Mouse (Mus musculus): ENCODE results near the gene Erp29. TPM values are rescaled to one million over a fixed set of nuclear protein-coding genes. Genes with fewer than 3 reads are reported as not detected.

Gene Erp29
- total RNA-seq, 1 experiment from 2014 or later: 110 TPM

GRCm38 (mm10) chr5:121387126-121387525 lies 65.2 kb downstream of the Erp29 start:
- peak; percentile 61 for DNase-seq

GRCm38 (mm10) chr5:121386120-121386909 lies 66.0 kb downstream of the Erp29 start:
- DNase-seq: no peak

GRCm38 (mm10) chr5:121385461-121386119 lies 66.7 kb downstream of the Erp29 start, which contains the start of gene Trafd1:
Gene Trafd1 (minus strand): TSS chr5:121385632.
- peak; percentile 98 for DNase-seq

GRCm38 (mm10) chr5:121384757-121385460 lies 67.4 kb downstream of the Erp29 start:
- DNase-seq: peak; percentile 70

GRCm38 (mm10) chr5:121383857-121384756 lies 68.2 kb downstream of the Erp29 start:
- no peak for DNase-seq

GRCm38 (mm10) chr5:121380692-121381091 lies 71.6 kb downstream of the Erp29 start:
- DNase-seq: no peak

- DNase-seq: no peak
Measured at GRCm38 (mm10) chr5:121378678-121379256, 73.5 kb downstream of the Erp29 start.

Other genes starting within 250 kb of the Erp29 start
- gene Rpl6, start 248.0 kb downstream of the Erp29 start, total RNA-seq (2021): 995 and 1,088 TPM in 2 replicates
- gene Hectd4, start 232.3 kb downstream of the Erp29 start, total RNA-seq (2021): 21.5 and 27.1 TPM in 2 replicates
- gene Trafd1, start 66.9 kb downstream of the Erp29 start, total RNA-seq (2021): 38.1 and 52.2 TPM in 2 replicates
- 34.7 and 36.3 TPM in 2 replicates for gene Naa25, start 54.6 kb downstream of the Erp29 start, total RNA-seq (2021)
- gene Tmem116, start 613 bp downstream of the Erp29 start, total RNA-seq (2021): 1.5 and 2.1 TPM in 2 replicates
- gene Adam1b, start 50.9 kb upstream of the Erp29 start, total RNA-seq (2021): not detected in 2 replicates
- gene Adam1a, start 93.0 kb upstream of the Erp29 start, total RNA-seq (2021): 5.7 and 5.8 TPM in 2 replicates
- gene Gm42878, start 93.0 kb upstream of the Erp29 start, total RNA-seq (2021): not detected in 2 replicates
- gene Mapkapk5, start 93.4 kb upstream of the Erp29 start, total RNA-seq (2021): 93.2 and 96.4 TPM in 2 replicates
- gene Aldh2, start 141.3 kb upstream of the Erp29 start, total RNA-seq (2021): 1,038 and 1,196 TPM in 2 replicates
- 25.1 and 29.1 TPM in 2 replicates for gene Acad12, start 166.4 kb upstream of the Erp29 start, total RNA-seq (2021)
- 36.5 and 41.1 TPM in 2 replicates for gene Acad10, start 208.0 kb upstream of the Erp29 start, total RNA-seq (2021)
- 55.0 and 57.1 TPM in 2 replicates for gene Brap, start 208.1 kb upstream of the Erp29 start, total RNA-seq (2021)

Data from adrenal gland, postnatal 14 days (tissue).